Mouse (Mus musculus) adrenal gland, adult 2 months (tissue): Measurements from ENCODE around the gene Ahctf1. TPM values are rescaled to one million over a fixed set of nuclear protein-coding genes. Genes with fewer than 3 reads are reported as not detected.
"Not testable (repeated sequence)": the region's sequence is repeated elsewhere in the genome, so short reads cannot be mapped to it uniquely, and the experiment has no call there.

Experiments
- DNase-seq: peaks from one replicate; pipeline ENCODE4 v3.0.0; 2021
- long read RNA-seq: library from polyadenylated mRNA; stranded (forward); transcript quantifications from one replicate; pipeline ENCODE4 v2.0.0, GENCODE M21; 2021
- polyA plus RNA-seq: library from polyadenylated mRNA; depleted of rRNA; stranded (reverse); fragments of >200 nt; gene quantifications from 2 replicates; pipeline ENCODE4 v1.2.3, GENCODE M21; 2012; rRNA removed
- total RNA-seq, 2 experiments: library from RNA; stranded (reverse); gene quantifications; 2 replicates each; pipeline ENCODE4 v1.2.3; 2021

The Ahctf1 gene
- total RNA-seq (10 to 100 TPM; 31.6 to 35.3 TPM), polyA plus RNA-seq (2.1 and 2.2 TPM in 2 replicates)
- long read RNA-seq, partial matches to known transcripts = 4 of 4 reads
- long read RNA-seq, other reads (novel, unspliced or antisense) = 0 of 4 reads

DNA sequence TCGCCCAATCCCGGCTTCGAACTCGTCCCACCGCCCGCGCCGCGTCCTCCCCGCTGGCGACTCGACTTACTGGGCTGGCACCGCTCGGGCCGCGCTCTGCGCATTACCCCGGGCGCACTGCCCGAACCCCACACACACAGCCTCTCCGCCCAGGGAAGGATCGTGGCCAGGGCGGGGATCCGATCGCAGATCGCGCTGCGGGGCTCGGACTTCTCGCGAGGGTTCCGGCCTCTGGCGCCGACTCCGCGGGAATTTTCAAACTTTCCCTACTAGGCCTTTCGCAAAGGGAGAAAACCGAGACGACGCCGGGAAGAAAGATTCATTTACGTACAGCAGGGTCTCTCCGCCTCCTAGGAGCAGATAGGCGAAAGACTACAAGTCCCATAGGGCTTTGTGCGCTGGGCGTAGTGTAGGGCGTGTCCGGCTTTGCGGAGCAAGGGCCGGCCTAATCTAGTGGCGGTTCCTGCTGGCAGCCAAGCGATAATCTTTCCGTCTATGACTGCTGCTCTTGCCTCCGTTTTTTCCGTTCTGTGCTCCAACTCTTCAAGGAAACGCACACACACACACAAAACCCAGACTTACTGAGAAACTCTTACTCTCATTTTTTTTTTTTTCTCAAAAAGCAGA is at the start of gene Ahctf1:
Gene Ahctf1, minus strand, starts transcription at position 168 of the 627 bp plus-strand sequence.
- peak; percentile 99 for DNase-seq

DNA sequence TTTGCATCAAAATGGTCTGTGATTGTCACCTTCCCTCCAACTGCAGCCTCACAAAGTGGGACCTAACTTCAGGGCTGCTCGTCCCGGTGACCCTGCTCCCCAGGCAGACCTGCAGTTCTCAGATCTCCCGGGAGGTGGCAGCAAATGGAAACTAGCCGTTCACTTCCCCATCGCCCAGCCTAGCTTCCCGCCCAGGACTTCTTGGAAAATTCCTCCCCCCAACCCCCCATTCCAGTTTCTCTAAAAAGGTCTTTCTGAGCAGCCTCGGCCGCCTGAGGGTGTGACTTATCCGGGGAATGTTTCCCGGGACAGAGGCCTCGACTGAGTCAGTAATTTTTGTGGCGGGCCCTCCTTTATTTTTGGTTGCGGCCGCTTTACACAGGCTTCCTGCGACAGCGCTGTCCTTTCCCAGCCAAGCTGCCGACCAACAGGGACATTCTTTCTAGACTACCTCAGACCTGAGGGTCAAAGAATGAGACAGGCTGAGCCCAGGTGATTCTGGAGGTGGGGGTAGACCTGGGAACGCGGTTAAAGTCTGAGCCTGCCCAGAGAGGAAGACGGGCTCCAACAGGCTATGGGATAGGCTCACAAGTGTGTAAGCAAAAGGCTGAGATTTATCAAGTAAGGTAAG is 44.4 kb upstream of the Ahctf1 start:
- DNase-seq = peak; percentile 89

DNA sequence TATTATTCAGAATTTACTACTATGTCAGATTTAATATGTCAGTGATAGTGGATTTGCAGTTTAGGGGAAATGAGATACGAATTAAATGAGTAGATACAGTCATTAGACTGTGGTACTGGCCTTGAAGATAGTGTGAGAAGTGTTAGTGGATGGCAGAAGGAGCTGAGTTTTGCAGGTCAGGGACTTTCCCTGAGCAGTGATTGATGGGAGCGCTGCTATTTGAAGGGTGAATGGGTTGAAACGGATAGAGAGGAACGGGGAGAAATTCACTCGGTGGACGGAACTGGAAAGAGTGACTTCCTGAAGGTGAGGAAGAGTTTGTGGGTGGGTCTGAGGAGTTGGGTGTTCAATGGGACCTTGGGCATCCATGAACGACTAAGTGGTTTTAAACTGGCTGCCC is 43.7 kb upstream of the Ahctf1 start:
- no peak for DNase-seq

DNA sequence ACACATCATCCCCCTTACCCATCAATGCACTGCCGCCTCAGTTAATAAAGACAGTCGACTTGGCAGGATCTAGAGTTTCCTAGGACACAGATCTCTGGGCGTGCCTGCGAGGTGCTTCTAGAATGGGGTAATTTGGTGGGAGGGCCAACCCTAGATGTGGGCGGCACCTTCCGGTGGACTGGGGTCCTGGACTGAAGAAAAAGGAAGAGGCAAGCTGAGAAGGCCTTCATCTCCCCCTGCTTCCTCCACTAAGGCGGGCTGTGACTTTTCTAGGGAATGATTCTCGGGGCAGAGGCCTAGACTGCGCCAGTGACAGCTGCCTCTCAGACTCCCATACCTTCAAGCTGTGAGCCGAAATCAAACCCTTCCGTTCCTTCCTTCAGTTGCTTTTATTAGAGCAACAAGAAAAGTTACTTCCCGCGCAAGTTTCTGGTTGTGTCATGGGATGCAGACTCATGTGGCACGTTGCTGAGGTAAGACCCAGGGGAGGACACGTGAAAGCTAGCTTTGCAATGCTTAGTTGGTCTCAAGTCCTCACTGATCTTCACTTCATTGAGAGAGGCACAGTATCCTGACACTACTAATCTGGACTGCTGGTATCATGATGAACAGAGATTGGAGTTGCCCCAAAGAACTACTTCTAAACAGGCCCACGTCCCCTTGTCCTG is 42.5 kb upstream of the Ahctf1 start:
- DNase-seq = no peak

DNA sequence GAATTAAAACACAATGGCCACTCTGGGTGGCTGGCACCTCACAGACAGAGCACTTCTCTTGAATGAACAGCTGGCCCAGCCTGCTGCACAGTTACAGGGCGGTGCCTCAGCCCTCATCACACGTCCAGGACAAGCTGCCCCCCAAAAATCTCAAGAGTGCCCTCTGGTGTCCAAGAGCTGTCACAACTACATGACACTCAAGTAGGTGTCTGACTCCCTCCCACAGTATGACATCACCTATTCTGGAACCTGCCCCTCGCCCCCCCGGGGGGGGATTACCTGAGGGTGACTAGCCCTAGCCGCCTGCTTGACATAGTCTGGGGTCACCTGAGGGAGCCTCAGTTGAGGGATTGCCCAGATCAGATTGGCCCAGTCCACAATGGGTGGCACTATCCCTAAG is 41.4 kb upstream of the Ahctf1 start:
- peak; percentile 77 for DNase-seq

DNA sequence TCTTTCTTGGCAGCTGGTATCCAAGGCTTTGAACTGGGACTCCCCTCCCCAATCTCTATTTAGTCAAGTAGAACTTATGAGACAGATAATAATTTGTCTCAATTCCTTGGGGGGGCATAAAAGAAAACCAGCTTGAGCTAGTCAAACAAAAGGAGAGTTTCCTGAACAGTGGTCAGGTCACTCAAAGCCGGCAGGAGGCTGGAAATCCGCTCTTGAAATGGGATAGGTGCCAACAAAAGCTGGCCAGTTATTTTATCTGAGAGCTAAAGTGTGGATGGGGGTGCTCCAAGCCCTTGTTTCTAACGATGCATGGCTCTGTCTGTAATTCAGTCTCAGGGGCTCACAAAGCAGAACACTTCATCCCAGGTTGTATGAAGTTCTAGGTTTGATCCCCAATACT is 40.5 kb upstream of the Ahctf1 start:
- no peak for DNase-seq

DNA sequence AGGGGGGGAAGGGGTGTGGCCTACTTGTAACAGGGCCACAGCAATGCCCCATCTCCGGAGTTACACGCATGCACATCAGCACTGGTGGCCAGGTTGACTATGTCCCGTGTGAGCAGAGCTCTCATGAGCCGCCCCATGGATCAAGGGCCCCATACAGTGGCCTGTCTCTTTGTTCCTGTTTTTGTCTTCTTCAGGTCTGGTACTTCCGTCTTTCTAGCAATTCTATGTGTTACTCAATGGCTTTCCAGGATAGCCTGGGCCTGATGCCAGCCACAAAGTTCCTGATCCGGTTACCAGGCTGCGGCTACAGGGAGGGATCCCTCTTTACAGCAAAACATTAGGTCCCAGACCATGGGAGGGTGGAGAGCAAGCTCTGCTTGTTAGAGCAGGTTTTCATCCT is 39.1 kb upstream of the Ahctf1 start:
- peak; percentile 26 for DNase-seq

DNA sequence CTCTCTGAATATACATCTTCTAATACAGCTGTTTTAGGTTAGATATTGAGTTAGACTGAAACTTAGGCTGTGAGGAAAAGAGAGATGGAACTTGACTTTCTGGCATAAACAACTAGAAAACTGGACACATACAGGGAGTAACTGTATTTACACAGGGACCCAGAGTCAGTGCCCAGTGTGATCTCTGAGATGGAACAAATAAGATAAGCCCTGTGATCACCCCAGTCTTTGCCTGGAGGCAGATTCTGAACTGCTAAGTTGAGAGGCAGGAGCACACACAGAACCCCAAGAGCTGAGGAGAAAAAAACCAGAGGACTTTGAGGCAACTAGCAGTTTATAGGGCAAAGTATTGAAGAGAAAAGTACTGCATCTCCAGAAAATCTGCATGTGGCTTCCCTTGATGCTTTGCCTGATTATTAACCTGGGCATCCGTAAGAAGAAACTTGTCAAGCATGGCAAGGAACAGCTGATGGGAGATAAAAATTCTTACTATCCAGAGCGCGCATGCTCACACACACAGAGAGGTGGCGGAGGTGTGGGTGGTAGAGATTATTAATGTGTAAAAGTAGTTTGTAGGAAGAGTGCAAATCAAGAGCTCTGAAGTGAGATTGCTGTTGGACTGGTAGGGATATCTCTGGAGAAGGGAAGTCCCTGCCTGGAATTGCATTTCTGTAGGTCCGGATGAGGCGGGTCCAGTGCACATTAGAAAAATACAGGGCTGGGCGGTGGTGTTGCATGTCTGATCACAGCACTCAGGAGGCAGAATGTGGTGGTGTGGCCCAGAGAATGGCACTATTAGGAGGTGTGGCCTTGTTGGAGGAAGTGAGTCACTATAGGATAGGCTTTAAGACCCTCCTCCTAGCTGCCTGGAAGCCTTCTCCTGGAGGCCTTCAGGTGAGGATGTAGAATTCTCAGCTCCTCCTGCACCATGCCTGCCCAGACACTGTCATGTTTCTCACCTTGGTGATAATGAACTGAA is 33.2 kb upstream of the Ahctf1 start:
- DNase-seq = no peak

DNA sequence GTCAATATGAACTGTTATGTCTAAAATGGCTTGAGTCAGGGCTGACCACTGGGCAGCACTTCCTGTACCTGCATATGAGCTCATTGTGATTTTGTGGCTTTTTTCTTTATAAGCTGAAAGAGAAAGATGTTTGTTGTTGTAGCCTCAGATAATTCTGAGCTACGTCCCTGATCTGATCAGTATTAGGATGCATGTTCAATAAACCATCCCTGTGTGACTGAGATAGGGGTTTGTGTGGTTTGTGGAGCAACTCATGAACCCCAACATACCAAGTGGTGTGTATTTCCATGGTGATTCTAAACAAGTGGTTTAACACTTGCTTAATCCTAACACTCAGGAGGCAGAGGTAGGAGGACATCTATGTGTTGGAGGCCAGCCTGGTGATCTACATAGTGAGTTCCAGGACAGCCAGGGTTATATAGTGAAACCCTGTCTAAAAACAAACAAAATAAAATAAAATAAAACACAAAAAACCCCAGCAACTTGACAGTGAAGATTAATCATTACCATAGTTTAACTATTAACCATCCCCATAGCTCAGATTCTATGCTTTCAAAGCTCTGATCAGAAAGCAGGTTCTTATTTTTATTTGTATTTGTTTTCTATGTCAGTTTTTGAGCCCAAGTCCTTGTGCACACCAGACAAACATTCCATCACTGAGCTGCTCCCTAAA is 32.4 kb upstream of the Ahctf1 start:
- DNase-seq = no peak

DNA sequence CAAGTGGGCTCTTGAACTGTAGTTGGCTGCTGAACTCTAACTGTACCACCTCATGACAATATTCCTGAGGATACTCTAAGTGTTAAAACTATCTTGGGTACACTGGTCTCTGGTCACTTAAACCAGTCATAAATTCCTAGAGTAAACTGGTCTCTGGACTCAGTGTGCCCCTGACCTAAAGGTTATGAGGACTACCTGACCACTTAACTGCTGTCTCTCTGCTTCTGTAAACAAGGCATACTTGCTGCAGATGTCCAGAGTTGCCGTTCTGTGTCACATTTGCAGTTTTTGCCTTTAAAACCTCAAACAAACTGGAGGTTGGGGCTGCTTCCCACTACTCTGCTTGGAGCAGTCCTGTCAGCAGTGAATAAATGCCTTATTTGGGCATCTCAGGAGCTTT is 30.1 kb upstream of the Ahctf1 start:
- DNase-seq = no peak

DNA sequence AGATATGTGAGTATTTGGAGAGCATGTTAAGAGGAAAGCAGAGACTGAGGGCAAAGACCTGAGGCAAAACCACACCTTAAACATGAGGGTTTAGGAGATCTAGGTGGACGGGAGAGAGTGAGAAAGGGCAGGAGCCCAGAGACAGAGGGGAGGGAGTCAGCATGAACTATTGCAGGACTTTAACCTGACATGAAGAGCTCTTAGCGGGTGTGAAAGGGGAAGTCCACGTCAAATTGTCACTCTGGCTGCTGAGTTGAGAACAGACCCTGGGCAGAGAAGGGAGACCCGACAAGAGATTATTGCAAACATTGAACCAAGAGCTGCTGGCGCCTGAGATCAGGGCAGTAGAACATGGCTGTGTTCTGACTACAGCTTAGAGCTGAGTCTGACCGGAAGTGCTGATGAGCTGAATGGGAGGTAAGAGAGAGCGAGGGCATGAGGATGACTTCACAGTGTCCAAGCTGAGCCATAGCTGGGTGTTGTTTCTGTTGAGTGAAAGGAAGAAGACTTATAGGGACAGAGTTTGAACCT is 29.3 kb upstream of the Ahctf1 start:
- DNase-seq = no peak

DNA sequence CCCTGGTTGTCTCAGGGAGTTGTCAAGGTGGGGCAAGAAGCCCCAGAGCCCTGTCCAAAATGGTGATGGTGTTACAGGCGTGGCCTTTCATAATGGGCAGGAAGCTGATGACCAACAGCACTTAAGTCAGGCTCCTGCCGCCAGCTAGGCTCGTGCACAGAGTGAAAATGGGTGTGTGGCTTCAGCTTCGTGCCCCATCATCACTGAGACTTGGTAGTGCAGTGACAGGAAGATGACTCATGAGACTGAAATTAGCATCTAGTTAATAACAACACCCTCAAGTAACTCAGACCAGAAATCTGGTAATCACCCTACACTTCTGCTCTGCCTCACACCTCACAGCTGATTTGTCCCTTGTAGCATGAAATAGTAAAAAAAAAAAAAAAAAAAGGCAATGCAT is 25.4 kb upstream of the Ahctf1 start:
- no peak for DNase-seq

DNA sequence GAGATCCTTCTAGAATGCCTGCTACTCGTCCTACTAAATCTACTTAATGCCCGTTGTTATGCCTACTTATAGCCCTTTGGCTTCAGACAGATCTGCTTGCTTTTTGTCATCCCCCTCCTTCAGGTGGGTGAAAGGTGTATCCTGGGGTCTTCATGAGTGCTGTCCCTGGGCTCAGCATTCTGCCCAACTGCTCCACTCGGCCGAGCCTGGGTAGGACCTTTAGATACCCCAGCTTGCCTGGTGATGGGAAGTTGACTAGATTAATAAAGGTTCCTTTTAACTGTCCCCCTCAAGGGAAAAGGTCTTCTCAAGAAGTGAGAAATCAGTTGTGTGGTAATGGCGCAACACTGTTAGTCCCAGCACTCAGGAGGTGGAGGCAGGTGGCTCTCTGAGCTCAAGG is 24.6 kb upstream of the Ahctf1 start:
- DNase-seq = no peak

DNA sequence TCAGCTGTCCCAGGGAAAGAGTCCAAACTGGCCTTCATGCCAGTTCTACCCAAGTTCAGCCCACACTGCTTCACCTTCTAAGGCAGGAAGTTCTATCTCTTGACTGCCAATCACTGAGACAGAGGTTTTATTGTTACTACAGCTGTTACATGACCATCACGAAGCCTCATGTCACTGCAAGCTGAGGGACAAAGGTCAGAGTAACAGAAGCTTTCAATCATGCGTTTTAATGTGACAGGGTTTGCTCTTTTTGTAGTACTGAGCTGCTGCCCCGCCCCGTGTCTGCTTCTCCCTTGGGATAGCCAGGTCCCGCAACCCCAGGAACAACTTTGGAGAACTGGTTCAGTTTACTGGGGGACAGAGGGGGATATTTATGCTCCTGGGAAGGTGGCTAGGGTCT is 21.1 kb upstream of the Ahctf1 start:
- DNase-seq = no peak

DNA sequence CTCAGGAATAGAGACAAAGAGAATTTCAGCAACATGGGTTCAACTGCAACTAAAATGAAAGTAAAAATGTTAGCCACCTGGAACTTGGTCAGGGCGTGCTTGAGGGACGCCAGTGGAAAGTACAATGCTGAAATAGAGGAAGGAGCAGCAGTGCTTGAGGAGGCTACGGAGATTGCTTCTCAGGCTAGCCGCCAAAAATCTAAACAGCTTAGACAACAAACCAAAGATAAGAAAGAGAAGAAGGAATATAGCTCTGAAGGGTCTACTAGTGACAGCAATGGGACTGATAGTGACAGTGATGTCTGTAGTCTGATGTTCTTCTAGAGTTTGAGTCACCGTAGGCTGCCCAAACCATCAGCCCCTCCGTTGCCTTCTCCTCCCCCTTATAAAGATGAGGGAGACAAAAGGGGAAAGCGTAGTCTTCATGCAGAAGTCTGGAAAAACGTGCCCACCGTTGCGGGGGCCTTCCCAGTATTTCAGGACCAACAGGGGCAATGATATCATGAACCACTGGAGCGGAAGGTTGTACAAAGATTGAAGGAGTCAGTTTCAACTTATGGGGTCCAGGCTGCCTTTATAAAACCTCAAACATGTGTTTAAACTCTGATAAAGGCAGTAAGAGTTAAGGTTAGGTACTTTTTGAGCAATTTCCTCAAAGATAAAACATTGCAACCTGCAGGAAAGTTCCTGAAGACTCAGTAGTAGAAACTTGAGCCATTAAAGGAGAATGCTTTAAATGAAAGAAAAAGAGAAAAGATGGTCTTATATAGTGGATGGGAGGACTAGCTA is 15.2 kb upstream of the Ahctf1 start:
- DNase-seq = not testable (repeated sequence)

DNA sequence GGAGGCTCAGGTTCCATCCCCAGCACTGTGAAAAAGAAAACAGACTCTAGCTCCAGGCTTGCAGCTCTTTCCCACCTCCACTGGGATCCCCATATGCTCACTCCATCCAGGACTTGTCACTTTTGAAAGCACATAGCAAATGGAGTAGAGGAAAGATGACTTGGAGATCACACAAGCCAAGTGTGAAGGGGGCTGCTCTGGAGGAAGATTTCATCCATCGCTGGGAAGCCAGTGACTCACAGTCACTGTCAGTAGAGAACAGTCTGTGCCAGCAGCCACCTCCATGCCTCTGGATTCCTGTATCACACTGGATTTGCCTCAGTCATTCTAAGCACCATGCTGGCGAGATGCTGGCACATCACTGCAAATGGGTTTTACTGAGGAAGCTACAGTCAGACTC is 11.1 kb upstream of the Ahctf1 start:
- DNase-seq = no peak

DNA sequence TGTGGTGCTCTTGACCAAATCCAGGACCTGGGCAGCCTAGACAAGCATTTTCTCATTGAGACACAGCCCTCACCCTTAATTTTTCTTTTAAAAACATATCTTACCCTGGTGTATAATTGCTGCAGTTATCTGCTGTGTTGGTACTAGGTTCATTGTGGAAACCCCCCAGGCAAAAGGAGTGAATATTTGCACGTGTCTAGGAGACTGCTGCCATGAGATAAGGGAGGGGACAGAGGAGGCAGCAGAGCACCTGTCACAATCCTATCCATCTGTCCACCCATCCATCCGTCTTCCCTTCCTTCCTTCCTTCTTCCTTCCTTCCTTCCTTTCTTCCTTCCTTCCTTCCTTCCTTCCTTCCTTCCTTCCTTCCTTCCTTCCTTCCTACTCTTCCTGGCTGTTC is 9.9 kb upstream of the Ahctf1 start:
- DNase-seq = no peak

DNA sequence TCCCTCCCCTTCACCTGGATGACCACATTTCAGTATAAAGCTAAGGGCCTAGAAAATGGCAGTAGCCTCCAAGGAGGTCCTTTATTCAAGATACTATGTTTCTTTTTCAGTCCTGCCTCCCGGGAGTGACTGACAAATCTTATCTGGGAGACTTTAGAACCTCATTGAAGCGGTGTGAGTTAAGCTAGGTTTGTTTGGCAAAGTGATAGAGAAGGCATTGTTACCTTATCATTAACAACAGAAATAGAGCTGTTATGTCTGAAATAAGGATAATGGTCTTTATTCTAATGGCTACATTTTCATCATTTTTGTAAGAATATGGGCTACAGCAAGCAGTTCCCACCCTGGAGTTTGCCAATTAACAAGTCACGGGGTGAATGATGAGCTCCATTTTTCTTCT is 4.8 kb upstream of the Ahctf1 start:
- DNase-seq = no peak

DNA sequence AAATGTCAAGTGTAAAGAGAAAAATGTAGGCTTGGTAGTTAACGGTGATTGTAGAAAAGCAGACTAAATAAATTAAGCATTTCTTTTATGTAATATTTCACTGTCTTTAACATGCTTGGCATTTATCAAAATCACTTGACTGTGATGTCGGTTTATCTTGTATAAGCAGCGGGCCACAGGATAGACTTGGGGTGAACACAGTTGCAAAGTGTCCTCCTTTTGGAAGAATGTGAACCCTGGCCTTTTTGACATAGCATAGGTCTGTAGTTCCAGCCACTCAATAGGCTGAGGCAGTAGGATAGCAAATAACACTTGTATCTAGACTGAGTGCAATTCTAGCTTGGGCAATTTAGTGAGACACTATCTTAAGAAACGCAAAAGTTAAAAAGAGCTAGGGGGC is 4.0 kb upstream of the Ahctf1 start:
- DNase-seq = no peak

DNA sequence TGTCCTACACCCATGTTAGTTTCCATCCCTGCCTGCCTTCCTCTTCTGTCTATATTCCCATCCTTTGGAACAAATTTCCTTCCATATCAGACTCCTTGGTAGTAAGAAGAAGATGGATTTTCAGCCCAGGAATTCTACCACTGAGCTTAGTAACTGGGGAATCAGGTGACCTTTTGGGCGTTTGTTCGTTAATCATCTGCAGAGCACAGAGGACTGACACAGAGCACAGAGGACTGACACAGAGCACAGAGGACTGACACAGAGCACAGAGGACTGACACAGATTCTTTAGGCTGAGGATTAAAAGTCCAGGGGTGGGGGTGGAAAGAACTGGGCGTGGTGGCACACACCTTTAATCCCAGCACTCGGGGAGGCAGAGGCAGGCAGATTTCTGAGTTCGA is 2.3 kb upstream of the Ahctf1 start:
- DNase-seq = no peak
